Mouse (Mus musculus): ENCODE results near the gene Mob3b.
"Not testable (repeated sequence)": the region's sequence is repeated elsewhere in the genome, so short reads cannot be mapped to it uniquely, and the experiment has no call there.

Gene Mob3b

GRCm38 (mm10) chr4:34917400-34917799 lies 239.9 kb downstream of the Mob3b start:
- CTCF ChIA-PET, result no interaction called here
- POLR2A ChIA-PET, result interaction anchor here in 2 of 4 experiments (0.5 to 9.5 kb wide), 6 partner anchors 9 to 232 kb away, joined by 3 to 141 read pairs (median 5); no protein-coding TSS in a partner anchor

- CTCF ChIA-PET, result interaction anchor here in 2 of 4 experiments (1.2 to 1.4 kb wide), 3 partner anchors 10 to 26 kb away, joined by 5 to 7 read pairs (median 5); no protein-coding TSS in a partner anchor
These were observed 245.1 kb downstream of the Mob3b start for GRCm38 (mm10) chr4:34912171-34912570.

GRCm38 (mm10) chr4:34911401-34911800 lies 245.9 kb downstream of the Mob3b start:
- CTCF ChIA-PET, result interaction anchor here in 3 of 4 experiments (0.6 to 1.4 kb wide), 6 partner anchors 11 to 598 kb away, joined by 3 to 7 read pairs (median 5); no protein-coding TSS in a partner anchor
- POLR2A ChIA-PET, result interaction anchor here (0.6 to 14.5 kb wide), 68 partner anchors 8 to 1602 kb away, joined by 3 to 380 read pairs (median 4); partner anchors contain the start of genes Mob3b (in 2 of the 4), Smim8 (in 2 of the 4), Zfp292 (in 2 of the 4) and Cga (in 1 of the 4)

More at GRCm38 (mm10) chr4:34912171-34912570, 245.1 kb downstream of the Mob3b start:
- POLR2A ChIA-PET, result interaction anchor here (0.9 to 14.5 kb wide), 37 partner anchors 7 to 353 kb away, joined by 3 to 380 read pairs (median 4); partner anchors contain the start of genes Zfp292 (in 2 of the 4), Cga (in 1 of the 4) and Smim8 (in 1 of the 4)

GRCm38 (mm10) chr4:34908127-34908526 lies 249.2 kb downstream of the Mob3b start:
- ChIA-PET CTCF (interaction anchor here in 2 of 4 experiments (0.5 to 1.1 kb wide), 2 partner anchors 15 to 186 kb away, joined by 8 to 10 read pairs; no protein-coding TSS in a partner anchor), POLR2A (interaction anchor here in 3 of 4 experiments (0.7 to 14.5 kb wide), 13 partner anchors 10 to 173 kb away, joined by 3 to 380 read pairs (median 5); partner anchors contain the start of genes Cga (in 1 of the 3) and Zfp292 (in 1 of the 3))

GRCm38 (mm10) chr4:34907026-34907425 lies 250.3 kb downstream of the Mob3b start:
- ChIA-PET POLR2A (interaction anchor here in 3 of 4 experiments (0.7 to 14.5 kb wide), 26 partner anchors 8 to 298 kb away, joined by 3 to 380 read pairs (median 4); partner anchors contain the start of genes Zfp292 (in 2 of the 3), Cga (in 1 of the 3) and Smim8 (in 1 of the 3)), CTCF (interaction anchor here in 3 of 4 experiments (0.6 to 2.2 kb wide), 7 partner anchors 15 to 206 kb away, joined by 3 to 13 read pairs (median 3); no protein-coding TSS in a partner anchor)

- ChIA-PET CTCF (interaction anchor here in 3 of 4 experiments (0.6 to 2.2 kb wide), 7 partner anchors 10 to 196 kb away, joined by 3 to 13 read pairs (median 3); no protein-coding TSS in a partner anchor), POLR2A (interaction anchor here in 3 of 4 experiments (0.6 to 14.5 kb wide), 25 partner anchors 9 to 647 kb away, joined by 3 to 380 read pairs (median 4); partner anchors contain the start of genes Zfp292 (in 2 of the 3) and Cga (in 1 of the 3))
These were observed 251.1 kb downstream of the Mob3b start for GRCm38 (mm10) chr4:34906151-34906550.

GRCm38 (mm10) chr4:34905396-34905795 lies 251.9 kb downstream of the Mob3b start:
- CTCF ChIA-PET, result interaction anchor here in 2 of 4 experiments (0.9 to 2.2 kb wide), 5 partner anchors 9 to 19 kb away, joined by 3 to 13 read pairs (median 4); no protein-coding TSS in a partner anchor
- POLR2A ChIA-PET, result interaction anchor here in 3 of 4 experiments (0.6 to 14.5 kb wide), 11 partner anchors 13 to 647 kb away, joined by 3 to 380 read pairs (median 11); partner anchors contain the start of genes Zfp292 (in 2 of the 3) and Cga (in 1 of the 3)

- CTCF ChIA-PET, result not testable (repeated sequence)
- POLR2A ChIA-PET, result interaction anchor here in 2 of 4 experiments (0.9 to 14.5 kb wide), 6 partner anchors 8 to 23 kb away, joined by 3 to 380 read pairs (median 4); partner anchors contain the start of genes Cga (in 1 of the 2) and Zfp292 (in 1 of the 2)
These were observed 255.7 kb downstream of the Mob3b start for GRCm38 (mm10) chr4:34901582-34901981.

- POLR2A ChIA-PET, result interaction anchor here in 3 of 4 experiments (0.9 to 14.5 kb wide), 8 partner anchors 9 to 26 kb away, joined by 3 to 380 read pairs (median 3); partner anchors contain the start of genes Cga (in 1 of the 3) and Zfp292 (in 1 of the 3)
- CTCF ChIA-PET, result no interaction called here
These were observed 256.1 kb downstream of the Mob3b start for GRCm38 (mm10) chr4:34901166-34901565.

- ChIA-PET CTCF (no interaction called here), POLR2A (interaction anchor here in 3 of 4 experiments (0.6 to 14.5 kb wide), 7 partner anchors 11 to 25 kb away, joined by 3 to 380 read pairs (median 3); partner anchors contain the start of genes Cga (in 1 of the 3) and Zfp292 (in 1 of the 3))
These were observed 257.1 kb downstream of the Mob3b start for GRCm38 (mm10) chr4:34900155-34900554.

- CTCF ChIA-PET, result interaction anchor here in 2 of 4 experiments (0.6 to 0.7 kb wide), 2 partner anchors 219 to 1489 kb away, joined by 3 read pairs; no protein-coding TSS in a partner anchor
- POLR2A ChIA-PET, result interaction anchor here in 2 of 4 experiments (0.5 to 14.5 kb wide), 7 partner anchors 12 to 206 kb away, joined by 3 to 380 read pairs (median 3); partner anchors contain the start of genes Cga (in 1 of the 2) and Zfp292 (in 1 of the 2)
These were observed 258.0 kb downstream of the Mob3b start for GRCm38 (mm10) chr4:34899322-34899721.
